Mouse (Mus musculus): Measurements from ENCODE around the gene Trim46. TPM values are rescaled to one million over a fixed set of nuclear protein-coding genes. Genes with fewer than 3 reads are reported as not detected.
A peak's percentile ranks its signal among the peaks of the same experiment; 100 is the strongest.

The Trim46 gene
- polyA plus RNA-seq, 1 experiment from 2014 or later, result 1.9 TPM

DNA sequence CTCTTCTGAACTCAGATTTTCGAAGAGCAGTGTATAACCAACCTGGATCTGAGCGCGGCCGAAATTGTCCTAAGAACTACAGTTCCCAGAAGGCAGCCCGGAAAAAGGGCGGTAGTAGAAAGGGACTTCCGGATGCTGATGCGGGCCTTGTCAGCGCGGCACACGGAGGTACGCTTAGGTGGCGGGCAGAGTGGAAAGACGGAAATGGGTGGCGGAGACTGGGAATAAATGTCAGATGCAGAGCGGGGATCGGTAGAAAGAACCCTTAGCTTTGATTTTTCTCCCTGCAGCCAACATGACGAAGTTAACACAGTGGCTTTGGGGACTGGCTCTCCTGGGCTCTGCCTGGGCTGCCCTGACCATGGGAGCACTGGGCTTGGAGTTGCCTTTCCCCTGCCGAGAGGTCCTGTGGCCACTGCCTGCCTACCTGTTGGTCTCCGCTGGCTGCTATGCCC, 20.4 kb upstream of the Trim46 start:
- WGBS, result under 1% methylated on average over 20 of the region's 20 CpGs
- peaks cover 55% of the 10 kb centered on the region for H3K4me1 ChIP-seq
- no peaks in the 10 kb centered on the region for H3K9me3 ChIP-seq
- peak; percentile 93 for DNase-seq (ENCODE audit: low spot score)
- 0 out of 2 replicates have a peak, but pooled peaks cover 6% of the 10 kb centered on the region for H3K36me3 ChIP-seq
- no peaks in the 10 kb centered on the region for H3K27me3 ChIP-seq (ENCODE audit: insufficient read depth, poor library complexity, severe bottlenecking)
- H3K27ac ChIP-seq, result peak overlapping the region; percentile 94
- peak overlapping the region; percentile 85 for H3K4me3 ChIP-seq

DNA sequence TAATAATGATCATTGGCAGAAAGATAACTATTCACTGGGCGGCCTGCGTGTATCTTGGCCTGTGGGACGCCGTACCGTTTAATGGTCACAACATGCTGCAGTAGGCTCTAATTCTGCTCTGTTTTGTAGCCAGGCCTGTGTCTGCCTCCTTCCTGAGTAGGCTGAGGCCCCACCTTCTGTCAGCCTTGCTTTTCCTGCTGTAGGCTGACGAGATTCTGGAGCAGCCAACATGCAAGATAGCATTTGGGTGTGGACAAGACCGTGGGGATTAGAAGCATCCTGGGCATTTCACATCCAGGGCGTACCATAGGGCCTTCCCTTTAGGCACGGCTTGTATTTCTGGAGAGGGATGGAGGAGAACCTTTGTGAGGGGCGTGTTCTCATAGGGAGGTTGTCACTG, 16.3 kb upstream of the Trim46 start:
- Histone ChIP-seq H3K4me1 (peaks cover 19% of the 10 kb centered on the region), H3K36me3 (no peaks in the 10 kb centered on the region), H3K9me3 (no peaks in the 10 kb centered on the region), H3K27me3 (ENCODE audit: insufficient read depth, poor library complexity, severe bottlenecking) (peaks cover 4% of the 10 kb centered on the region; the same call in 1 of the 2 replicates), H3K27ac (no peak overlapping the region; the same call in 1 of the 2 replicates), H3K4me3 (no peak overlapping the region)
- DNase-seq (ENCODE audit: low spot score), result no peak
- WGBS, result 51% methylated on average over 10 of the region's 10 CpGs

DNA sequence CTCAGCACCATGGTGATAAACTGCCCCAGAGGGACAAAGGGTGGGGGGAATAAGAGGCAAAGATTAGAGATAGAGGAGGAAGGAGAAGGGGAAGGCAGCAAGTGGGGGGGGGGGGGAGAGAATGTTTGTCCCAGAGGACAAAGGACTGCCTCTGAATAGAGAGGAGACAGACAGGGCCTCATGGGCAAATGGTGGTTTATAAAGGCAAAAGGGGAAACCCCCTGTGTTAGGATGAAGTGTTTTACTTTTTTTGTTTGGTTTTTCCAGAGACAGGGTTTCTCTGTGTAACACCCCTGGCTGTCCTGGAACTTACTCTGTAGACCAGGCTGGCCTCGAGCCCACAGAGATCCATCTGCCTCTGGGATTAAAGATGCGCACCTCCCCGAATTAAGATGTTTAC, 14.1 kb upstream of the Trim46 start:
- Histone ChIP-seq H3K27me3 (ENCODE audit: insufficient read depth, poor library complexity, severe bottlenecking) (peaks cover 4% of the 10 kb centered on the region; the same call in 1 of the 2 replicates), H3K27ac (no peak overlapping the region), H3K9me3 (no peaks in the 10 kb centered on the region), H3K4me1 (0 out of 2 replicates have a peak, but pooled peaks cover 4% of the 10 kb centered on the region), H3K36me3 (no peaks in the 10 kb centered on the region), H3K4me3 (no peak overlapping the region)
- WGBS, result 74% methylated on average over 3 of the region's 3 CpGs
- no peak for DNase-seq (ENCODE audit: low spot score)

DNA sequence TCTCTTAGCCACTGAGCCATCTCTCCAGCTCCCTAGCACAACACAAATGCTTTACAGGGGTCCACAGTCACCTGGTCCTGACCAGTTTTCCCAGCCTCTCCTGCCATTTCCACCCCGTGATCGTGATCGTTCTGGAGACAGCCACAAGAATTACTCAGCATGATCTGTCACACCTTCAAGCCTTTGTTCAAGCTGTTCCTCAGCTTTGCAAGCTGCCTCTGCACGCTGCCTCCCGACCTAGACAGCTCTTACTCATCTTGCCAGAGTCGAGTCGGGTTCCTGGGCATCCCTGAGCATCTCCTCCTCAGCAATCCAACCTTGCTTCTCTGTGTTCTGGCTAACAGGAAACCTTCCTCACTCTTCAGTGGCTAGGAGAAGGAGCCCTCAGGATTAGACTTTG, 13.0 kb upstream of the Trim46 start, which contains the start of gene Dpm3:
Gene Dpm3 (plus strand): TSS at position 283 of the 400 bp plus-strand sequence.
- no peak within 1 kb of the TSS for H3K4me3 ChIP-seq
- no peaks in the 10 kb centered on the region for H3K36me3 ChIP-seq
- WGBS, result 44% methylated on average over 7 of the region's 7 CpGs

DNA sequence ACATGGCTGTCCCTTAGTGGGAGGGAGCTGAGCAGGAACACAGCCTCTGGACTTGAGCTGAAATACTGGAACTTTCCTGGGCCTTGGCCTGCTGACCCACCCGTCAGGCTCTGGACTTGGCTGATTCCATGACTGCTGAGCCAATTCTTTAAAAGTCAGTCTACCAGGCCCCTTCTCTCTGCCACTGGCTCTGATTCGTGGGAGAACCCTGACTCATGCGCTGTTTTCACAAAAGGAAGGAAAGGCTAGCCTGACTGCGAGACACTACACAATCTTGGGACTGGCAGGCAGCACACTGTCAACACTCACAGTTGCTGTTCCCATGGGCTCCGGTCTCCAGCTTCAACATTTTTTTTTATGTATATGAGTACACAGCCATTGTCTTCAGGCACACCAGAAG, 10.1 kb upstream of the Trim46 start:
- WGBS, result 61% methylated on average over 5 of the region's 5 CpGs
- Histone ChIP-seq H3K4me1 (peaks cover 14% of the 10 kb centered on the region), H3K4me3 (no peak overlapping the region), H3K27ac (no peak overlapping the region), H3K36me3 (no peaks in the 10 kb centered on the region), H3K9me3 (no peaks in the 10 kb centered on the region), H3K27me3 (ENCODE audit: insufficient read depth, poor library complexity, severe bottlenecking) (peaks cover 15% of the 10 kb centered on the region)
- DNase-seq (ENCODE audit: low spot score), result no peak

More for the DNA sequence above, 13.0 kb upstream of the Trim46 start, which contains the start of gene Dpm3:
- Histone ChIP-seq H3K27me3 (ENCODE audit: insufficient read depth, poor library complexity, severe bottlenecking) (peaks cover 4% of the 10 kb centered on the region; the same call in 1 of the 2 replicates), H3K27ac (no peak within 1 kb of the TSS), H3K4me1 (0 out of 2 replicates have a peak, but pooled peaks cover 4% of the 10 kb centered on the region), H3K9me3 (no peaks in the 10 kb centered on the region)
- DNase-seq (ENCODE audit: low spot score), result no peak

DNA sequence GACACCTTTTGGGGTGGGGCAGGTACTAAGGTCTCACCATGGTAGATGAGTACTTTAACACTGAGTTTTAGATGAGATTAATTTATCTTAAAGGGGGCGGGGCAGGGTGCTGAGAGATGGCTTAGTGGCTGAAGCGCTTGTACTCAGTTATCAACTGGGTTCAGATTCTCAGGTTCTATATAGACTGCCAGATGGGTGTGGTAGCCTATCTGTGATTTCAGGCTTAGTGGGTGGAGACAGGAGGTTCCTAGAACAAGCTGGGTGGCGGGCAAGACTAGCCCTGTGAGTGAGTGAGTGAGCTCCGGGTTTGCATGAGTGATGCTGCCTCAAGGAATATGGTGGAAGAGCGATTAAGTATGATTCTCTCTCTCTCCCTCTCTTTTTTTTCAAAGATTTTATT, 8.9 kb upstream of the Trim46 start:
- no peaks in the 10 kb centered on the region for H3K36me3 ChIP-seq
- 81% methylated on average over 5 of the region's 5 CpGs for WGBS

DNA sequence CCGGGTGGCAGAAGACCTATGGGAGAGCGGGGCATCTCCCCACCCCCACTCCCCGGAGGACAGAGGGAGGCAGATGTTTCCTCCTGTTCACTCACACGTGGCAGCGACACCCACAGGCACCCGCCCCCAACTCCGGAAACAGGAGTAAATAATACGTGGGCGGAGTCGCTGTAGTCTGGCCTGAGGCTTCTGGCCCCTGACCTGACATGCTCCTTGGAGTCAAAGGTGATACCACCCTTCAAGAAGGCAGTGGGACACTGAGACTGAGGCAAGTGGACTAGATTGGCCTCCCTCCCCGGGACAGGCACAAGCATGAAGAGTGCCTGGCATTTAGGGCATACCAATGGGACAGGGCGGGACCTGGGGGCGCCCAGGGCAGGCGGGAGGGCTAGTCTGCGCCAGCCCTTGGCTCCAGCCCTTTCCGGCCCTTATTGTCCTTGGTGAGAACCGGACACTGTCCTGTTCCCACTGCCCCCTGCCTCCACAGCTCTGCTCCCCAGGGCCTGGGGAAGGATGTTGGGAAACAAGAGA, 5.3 kb upstream of the Trim46 start:
- Histone ChIP-seq H3K27me3 (ENCODE audit: insufficient read depth, poor library complexity, severe bottlenecking) (peaks cover 11% of the 10 kb centered on the region), H3K27ac (peak overlapping the region; percentile 76), H3K4me1 (peaks cover 41% of the 10 kb centered on the region), H3K36me3 (peaks cover 24% of the 10 kb centered on the region), H3K4me3 (peak overlapping the region; percentile 46), H3K9me3 (no peaks in the 10 kb centered on the region)
- no peak for DNase-seq (ENCODE audit: low spot score)
- 5% methylated on average over 17 of the region's 17 CpGs for WGBS

More for the DNA sequence above, 8.9 kb upstream of the Trim46 start:
- Histone ChIP-seq H3K9me3 (no peaks in the 10 kb centered on the region), H3K4me3 (no peak overlapping the region), H3K27ac (no peak overlapping the region), H3K27me3 (ENCODE audit: insufficient read depth, poor library complexity, severe bottlenecking) (peaks cover 15% of the 10 kb centered on the region), H3K4me1 (peaks cover 26% of the 10 kb centered on the region)
- DNase-seq (ENCODE audit: low spot score), result no peak

DNA sequence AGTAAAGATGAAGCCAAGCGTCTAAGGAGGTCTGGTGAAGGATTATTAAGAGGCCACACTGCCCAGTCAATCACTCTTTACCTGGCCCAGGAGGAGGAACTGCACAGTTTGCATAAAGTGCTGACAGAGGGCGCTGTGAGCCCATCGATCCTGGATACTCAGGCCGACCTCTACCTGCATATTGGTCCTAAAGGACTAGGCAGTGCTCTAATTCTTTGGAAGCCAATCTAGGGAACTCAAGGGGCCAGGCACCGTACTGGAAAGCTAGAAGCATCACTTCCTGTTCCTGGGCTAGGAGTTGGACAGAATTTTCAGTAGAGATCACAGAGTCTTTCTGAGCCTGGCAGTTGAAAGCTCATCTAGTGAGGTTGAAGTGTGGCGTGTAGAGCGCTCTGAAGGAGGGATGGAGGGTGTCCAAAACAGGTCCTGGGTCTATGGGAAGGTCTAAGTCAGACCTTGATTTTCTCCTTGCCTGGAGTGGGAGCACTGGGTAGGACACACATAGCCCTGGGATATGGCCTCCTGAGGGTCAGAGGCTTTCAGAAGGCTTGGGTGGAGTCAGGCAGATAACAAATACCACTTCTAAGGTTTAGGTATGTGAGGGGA, 4.4 kb upstream of the Trim46 start:
- no peak overlapping the region for H3K4me3 ChIP-seq
- no peaks in the 10 kb centered on the region for H3K9me3 ChIP-seq
- H3K36me3 ChIP-seq, result peaks cover 24% of the 10 kb centered on the region
- DNase-seq (ENCODE audit: low spot score), result no peak
- H3K4me1 ChIP-seq, result peaks cover 47% of the 10 kb centered on the region
- peaks cover 13% of the 10 kb centered on the region for H3K27me3 ChIP-seq (ENCODE audit: insufficient read depth, poor library complexity, severe bottlenecking)
- H3K27ac ChIP-seq, result peak overlapping the region; percentile 29
- 13% methylated on average over 7 of the region's 7 CpGs for WGBS

DNA sequence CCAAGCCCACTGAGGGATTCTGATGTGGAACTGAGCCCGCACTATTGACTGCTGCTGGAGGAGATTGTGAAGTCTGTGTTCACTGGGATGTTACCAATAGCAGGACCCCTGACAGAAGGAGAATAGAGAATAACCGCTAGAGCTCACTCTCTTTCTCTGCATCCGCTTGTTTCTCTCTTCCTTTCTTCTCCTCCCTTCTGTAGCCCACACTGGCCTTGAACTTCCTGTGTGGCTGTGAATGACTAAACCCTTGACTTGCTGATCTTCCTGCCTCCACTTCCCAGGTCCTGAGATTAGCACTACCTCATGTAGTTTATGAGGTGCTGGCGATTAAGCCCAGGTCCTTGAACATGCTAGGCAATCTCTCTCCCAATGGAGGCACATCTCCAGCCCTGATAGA, 1.4 kb upstream of the Trim46 start:
- H3K27me3 ChIP-seq (ENCODE audit: insufficient read depth, poor library complexity, severe bottlenecking), result peaks cover 37% of the 10 kb centered on the region
- 0 out of 2 replicates have a peak overlapping the region, but pooled peaks have one; percentile 92 for H3K27ac ChIP-seq
- 81% methylated on average over 4 of the region's 4 CpGs for WGBS
- no peak for DNase-seq (ENCODE audit: low spot score)
- peaks cover 24% of the 10 kb centered on the region for H3K36me3 ChIP-seq
- H3K4me3 ChIP-seq, result peak overlapping the region; percentile 77
- no peaks in the 10 kb centered on the region for H3K9me3 ChIP-seq
- H3K4me1 ChIP-seq, result peaks cover 69% of the 10 kb centered on the region

DNA sequence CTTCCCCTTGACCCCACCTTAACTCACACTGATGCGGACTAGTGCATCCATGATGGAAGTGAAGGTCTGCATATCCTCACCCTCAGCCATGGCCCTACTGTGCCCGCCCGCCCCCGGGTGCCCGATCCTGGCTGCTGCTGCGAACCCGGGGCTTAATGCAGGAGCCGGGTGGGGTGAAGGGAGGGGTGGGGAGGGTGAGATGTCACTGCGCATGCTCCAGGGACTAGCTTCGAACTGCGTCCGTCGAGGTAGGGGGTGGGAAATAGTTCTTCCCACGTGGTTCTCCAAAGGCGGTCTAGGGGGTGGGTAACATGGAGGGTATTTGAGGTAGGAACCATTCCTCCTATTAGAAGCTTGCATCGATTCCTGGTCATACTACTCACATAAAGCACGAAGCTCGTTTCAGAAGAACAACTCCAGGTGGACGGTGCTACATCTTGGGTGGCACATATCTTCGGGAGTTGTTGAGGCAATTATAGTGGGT, 379 bp downstream of the Trim46 start, which contains the start of gene Krtcap2:
Gene Krtcap2 (plus strand): TSS at position 279 of the 484 bp plus-strand sequence.
- H3K4me1 ChIP-seq, result peaks cover 52% of the 10 kb centered on the region
- DNase-seq (ENCODE audit: low spot score), result no peak
- WGBS, result 5% methylated on average over 20 of the region's 20 CpGs

DNA sequence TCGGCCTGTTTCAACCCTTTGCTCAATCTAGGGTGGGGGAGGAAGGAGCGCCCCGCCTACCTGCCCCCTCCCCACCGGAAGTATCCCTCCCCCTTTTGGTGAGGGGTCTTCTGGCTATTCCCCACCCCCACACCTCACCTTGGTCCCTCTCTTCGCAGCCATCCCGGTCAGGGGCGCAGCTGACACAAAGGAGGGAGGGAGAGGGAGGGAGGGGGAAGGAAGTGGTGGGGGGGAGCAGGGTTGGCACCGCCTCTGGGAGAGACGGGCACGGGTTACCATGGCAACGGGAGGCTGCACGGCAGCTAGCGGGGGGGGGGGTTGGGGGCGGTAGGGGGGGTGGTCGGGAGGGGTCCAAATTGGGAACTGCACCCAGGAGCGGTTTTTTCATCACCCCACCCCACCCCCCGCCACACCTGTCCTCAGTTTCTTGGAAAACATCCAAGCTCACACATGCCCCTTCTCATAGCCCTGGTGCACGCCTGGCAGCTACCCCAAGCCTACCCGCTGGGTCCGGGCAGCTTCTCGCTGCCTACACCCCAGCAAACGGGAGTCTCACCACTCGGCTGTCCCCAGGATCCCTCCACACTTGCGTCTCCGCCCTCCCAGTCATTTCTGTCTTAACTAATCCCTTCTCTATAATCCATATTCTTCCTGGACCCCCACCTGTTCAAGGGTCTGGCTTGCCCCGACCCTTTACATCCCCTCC, 974 bp downstream of the Trim46 start:
- peaks cover 26% of the 10 kb centered on the region for H3K27me3 ChIP-seq (ENCODE audit: insufficient read depth, poor library complexity, severe bottlenecking)
- H3K4me3 ChIP-seq, result peak overlapping the region; percentile 77
- H3K27ac ChIP-seq, result peak overlapping the region; percentile 38
- H3K4me1 ChIP-seq, result peaks cover 46% of the 10 kb centered on the region
- under 1% methylated on average over 22 of the region's 26 CpGs for WGBS
- H3K36me3 ChIP-seq, result peaks cover 24% of the 10 kb centered on the region
- no peak for DNase-seq (ENCODE audit: low spot score)
- no peaks in the 10 kb centered on the region for H3K9me3 ChIP-seq

More for the DNA sequence above, 379 bp downstream of the Trim46 start, which contains the start of gene Krtcap2:
- H3K27ac ChIP-seq, result peak within 1 kb of the TSS; percentile 92
- peaks cover 24% of the 10 kb centered on the region for H3K36me3 ChIP-seq
- H3K27me3 ChIP-seq (ENCODE audit: insufficient read depth, poor library complexity, severe bottlenecking), result peaks cover 26% of the 10 kb centered on the region
- H3K9me3 ChIP-seq, result no peaks in the 10 kb centered on the region
- H3K4me3 ChIP-seq, result peak within 1 kb of the TSS; percentile 77

DNA sequence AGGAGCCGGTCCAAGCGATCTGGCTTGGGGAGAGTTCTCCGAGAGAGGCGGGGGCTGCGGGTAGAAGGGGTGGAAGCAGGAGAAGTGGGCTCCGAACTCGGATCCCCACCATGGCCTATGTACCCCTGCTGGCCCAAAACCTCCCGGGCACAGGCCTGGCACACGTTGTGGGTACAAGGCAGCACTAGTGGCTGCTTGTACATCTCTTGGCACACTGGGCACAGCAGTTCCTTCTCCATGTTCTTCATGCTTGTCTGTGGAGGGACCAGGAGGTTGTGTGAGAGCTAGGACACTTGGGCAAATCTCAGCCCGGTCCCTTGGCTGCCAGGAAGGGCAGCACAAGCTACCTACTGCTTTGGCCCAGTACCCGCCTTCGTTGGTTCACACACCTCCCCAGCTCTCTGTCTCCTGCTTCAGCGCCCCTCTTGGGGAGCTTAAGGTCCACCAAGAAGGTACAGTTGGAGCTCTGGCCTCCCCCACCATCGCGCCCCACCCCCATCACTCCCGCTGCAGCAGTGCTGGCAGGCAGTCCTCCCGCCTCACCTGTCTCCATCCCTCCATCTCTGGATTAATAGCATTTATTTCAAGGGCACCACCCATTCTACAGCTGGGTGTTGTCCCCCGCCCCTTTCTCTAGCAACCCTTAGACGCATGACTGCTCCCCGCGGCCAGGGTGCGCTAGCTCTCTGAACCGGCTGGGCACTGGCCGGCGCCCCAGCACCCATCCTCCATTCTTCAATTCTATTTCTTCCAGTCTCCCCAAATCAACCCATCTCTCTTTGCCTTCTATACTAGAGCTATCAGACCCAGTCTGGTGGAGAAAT, 1.7 kb downstream of the Trim46 start:
- H3K27me3 ChIP-seq (ENCODE audit: insufficient read depth, poor library complexity, severe bottlenecking), result peaks cover 26% of the 10 kb centered on the region
- peak overlapping the region; percentile 77 for H3K4me3 ChIP-seq
- H3K9me3 ChIP-seq, result no peaks in the 10 kb centered on the region
- H3K27ac ChIP-seq, result peak overlapping the region; percentile 48; the same call in 1 of the 2 replicates
- no peak for DNase-seq (ENCODE audit: low spot score)
- peaks cover 20% of the 10 kb centered on the region for H3K36me3 ChIP-seq
- H3K4me1 ChIP-seq, result peaks cover 44% of the 10 kb centered on the region
- WGBS, result 10% methylated on average over 25 of the region's 25 CpGs

All from heart, embryonic 10.5 days (tissue).